Mouse (Mus musculus): ENCODE measurements around the gene Pde9a. TPM values are rescaled to one million over a fixed set of nuclear protein-coding genes. Genes with fewer than 3 reads are reported as not detected.
A peak's percentile ranks its signal among the peaks of the same experiment; 100 is the strongest.

Gene Pde9a
- total RNA-seq, 2 experiments from 2014 or later: 48.2 to 49.8 TPM

DNA sequence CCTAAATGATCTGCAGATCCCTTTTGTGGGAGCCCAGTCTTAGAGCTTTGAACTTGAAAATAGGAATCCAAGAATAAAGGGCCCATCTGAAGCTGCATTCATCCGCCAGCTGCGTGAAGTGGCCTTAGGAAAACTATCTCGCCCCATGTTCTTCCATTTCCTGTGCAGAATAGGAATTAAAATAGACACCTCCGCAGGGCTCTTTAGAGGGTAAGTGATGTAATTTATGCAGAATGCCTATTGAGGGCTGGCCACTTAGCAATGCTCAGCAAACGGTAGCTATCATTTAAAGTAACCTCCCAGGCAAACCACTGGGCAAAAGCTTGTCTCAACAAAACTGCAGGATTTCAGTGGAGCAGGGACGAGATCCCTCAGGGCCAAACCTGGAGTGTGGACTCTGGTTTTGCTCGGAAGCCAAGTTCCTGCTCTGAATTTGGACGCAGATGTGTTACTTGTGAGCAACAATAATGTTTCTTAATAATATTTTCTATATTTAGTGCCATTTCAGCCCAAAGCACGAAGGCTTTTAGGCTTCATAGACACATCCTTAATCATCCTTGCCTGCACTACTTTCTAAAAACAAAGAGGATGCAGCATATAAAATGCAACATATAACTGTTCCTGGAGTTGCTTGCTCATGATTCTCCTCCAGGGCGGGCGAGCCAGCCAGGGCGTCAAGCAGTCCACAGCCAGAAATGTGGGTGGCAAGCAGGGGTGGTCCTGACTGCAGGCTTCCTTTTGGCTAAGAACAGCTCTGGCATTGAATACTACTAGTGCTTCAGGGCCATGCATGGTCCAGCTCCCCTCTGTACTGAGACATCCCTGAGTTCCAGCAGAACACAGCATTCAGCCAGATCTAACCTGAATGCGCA is 40.1 kb downstream of the Pde9a start:
- intact Hi-C loops (cut with DNase I): no loop called here

GRCm38 (mm10) chr17:31429402-31429801 is 43.4 kb downstream of the Pde9a start:
- DNase-seq: no peak
- intact Hi-C loops (cut with DNase I): no loop called here

More for the DNA sequence above, 40.1 kb downstream of the Pde9a start:
- no peak for DNase-seq

GRCm38 (mm10) chr17:31432878-31433281 is 46.9 kb downstream of the Pde9a start:
- no peak for DNase-seq
- intact Hi-C loops (cut with DNase I): no loop called here

DNA sequence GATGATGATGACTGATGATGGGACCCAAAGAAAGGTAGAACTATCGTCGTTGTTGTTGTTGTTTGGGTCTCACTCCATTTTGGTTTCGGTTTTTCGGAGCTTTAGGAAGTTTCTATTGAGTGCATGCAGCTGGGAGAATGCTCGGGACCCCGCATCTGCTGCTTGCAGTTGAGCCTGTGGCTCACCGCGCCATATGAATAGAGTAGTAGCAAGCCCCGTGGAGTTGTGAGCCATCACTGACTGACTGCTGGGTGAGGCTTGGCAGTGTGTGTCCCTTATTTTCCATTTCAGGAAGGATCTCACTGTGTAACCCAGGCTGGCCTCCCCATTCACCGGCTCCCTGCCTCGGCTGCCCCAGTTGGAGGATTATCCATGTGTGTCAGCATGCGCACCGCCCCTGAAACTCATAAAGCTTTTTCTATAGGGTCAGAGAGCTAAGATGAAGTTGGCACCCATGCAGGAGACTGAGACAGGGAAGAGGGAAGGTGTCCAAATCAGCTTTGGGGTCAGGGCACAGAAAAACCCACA is 47.5 kb downstream of the Pde9a start:
- intact Hi-C loops (cut with DNase I): no loop called here
- no peak for DNase-seq

DNA sequence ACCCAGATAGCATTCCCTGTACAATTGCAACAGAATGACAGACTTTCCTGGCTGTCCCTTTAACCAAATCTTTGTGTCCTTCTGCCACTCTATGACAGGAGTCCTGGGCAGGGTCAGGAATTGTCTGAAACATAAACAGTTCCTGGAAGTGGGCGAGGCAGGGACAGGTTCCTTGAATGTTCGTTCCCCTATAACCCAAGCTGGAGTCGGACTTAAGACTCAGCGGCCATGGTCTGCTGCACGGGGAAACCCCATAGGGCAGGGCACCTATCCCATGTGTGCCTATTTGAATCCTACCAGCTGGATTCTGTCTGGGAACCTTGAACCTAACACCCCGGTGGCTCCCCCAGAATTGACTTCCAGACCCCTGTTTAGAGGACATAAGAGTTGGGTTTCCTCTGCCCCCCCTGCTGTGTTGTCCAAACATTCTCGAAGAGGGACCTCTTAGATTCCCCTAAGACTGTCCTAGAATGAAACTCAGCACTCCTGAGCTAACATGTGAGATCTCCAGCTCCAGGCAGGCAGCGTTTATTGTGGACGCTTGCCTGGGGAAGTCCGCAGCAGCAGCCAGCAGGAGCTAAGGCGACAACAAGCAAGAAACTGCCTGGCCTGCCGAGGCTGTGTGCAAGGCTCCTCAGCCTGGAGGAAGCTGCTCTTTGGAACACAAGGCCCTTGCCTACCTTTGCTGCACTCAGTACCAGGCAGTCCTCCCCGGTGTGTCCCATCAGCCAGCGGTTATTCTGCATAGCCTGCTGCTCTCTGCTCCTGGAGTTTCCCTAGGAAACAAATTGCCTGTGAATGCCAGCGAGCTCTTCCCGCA is 48.2 kb downstream of the Pde9a start:
- no peak for DNase-seq
- intact Hi-C loops (cut with DNase I): no loop called here

GRCm38 (mm10) chr17:31434825-31435325 is 48.9 kb downstream of the Pde9a start:
- DNase-seq: no peak
- intact Hi-C loops (cut with DNase I): no loop called here

DNA sequence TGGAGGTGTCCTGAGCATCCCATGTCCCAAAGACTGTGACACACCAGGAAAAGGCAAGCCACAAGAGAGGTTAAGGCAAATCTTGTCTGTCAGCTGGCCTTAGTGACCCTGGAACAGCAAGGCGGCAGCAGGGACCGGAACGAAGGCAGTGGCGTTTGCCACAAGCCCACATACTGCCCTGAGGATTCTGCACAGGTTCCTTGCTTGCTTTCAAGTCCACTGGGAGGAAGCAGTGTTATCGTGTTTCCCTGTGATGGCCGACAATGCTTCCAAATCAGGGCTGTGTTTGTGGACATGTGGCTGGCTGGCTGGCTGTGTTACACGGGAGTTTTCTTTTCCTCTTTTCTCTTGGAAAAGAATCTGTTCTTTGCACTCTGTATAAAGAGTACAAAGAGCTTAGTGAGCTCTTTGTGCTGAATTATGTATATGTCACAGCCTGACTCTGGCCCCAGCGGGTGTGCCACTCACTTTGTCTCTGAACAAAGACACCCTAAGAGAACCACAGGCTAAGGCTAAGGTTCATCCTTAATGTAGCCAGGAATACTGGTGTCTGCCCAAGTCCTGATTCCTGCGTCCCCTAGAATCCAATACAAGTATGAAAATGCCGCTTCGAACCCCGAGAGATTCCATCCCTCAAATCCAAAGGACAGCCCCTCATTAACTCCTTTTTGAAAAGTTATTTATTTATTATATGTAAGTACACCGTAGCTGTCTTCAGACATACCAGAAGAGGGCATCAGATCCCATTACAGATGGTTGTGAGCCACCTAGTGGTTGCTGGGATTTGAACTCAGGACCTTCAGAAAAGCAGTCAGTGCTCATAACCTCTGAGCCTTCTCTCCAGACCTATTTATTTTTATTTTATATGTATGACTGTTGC is 50.2 kb downstream of the Pde9a start:
- intact Hi-C loops (cut with DNase I): no loop called here
- DNase-seq: no peak

DNA sequence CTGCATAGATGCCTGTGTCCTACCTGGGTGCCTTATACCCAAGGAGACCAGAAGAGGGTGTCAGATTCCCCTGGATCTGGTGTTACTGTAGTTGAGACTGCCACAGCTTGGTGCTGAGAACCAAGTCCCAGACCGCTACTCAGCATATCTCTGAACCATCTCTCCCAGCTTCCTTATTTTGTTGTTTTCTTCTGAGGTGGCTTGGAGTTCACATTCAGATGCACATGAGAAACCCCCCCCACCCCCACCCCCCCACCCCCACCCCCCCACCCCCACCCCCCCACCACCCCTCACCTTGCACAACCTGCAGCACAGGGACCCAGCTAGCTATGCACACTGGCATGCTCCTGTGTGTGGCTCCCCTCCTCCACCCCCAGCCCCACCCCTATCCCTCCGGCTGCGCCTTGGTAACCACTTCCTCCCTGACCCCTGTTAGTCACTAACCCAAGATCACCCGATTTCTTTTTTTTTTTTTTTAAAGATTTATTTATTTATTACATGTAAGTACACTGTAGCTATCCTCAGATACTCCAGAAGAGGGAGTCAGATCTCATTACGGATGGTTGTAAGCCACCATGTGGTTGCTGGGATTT is 50.9 kb downstream of the Pde9a start:
- intact Hi-C loops (cut with DNase I): no loop called here
- no peak for DNase-seq

GRCm38 (mm10) chr17:31437482-31437881 is 51.5 kb downstream of the Pde9a start:
- intact Hi-C loops (cut with DNase I): no loop called here
- no peak for DNase-seq

DNA sequence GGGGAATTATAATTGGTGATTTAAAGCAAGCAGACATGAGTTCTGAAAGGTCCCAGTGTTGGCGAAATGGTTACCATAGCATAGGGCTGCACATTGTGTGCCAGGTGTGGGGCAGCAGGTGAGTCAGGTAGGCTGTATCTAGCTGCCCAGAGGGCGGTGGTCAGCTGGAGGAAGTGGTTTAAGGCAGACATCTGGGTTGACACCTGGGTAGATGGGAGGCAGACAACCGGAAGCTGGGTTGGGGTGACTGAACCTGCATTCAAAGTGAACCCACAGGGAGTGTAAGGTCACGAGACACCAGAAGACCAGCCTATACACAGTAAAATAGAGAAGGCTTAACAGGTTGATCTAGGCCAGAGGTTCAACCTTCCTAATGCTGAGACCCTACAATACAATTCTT is 54.0 kb downstream of the Pde9a start:
- intact Hi-C loops (cut with DNase I): loop anchor here (5.0 kb wide), 1 partner anchor 53 kb away; the partner anchor contains the start of gene Pde9a
- DNase-seq: no peak

GRCm38 (mm10) chr17:31442513-31442912 is 56.5 kb downstream of the Pde9a start:
- DNase-seq: no peak
- intact Hi-C loops (cut with DNase I): loop anchor here (5.0 kb wide), 1 partner anchor 55 kb away; the partner anchor contains the start of gene Pde9a

DNA sequence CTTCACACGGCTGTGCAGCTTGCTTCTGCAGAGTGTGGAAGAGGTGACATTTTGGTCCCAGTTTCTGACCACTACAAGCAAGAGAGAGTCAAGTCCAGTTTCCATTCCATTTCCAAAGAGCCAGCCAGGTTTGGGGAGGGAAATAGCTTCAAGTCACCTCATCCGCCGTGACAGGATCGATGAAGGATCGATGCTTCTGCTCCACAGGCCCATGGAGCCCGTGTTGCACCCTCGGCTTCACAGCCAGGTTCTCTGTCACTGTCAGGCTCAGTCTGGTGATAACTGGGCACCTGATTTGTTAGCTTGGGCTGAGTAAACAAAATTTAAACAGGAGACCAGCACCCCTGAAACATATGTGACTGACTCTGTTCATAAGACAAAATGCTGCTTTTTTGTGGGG is 58.2 kb downstream of the Pde9a start:
- intact Hi-C loops (cut with DNase I): loop anchor here (5.0 kb wide), 1 partner anchor 57 kb away; the partner anchor contains the start of gene Pde9a
- no peak for DNase-seq

DNA sequence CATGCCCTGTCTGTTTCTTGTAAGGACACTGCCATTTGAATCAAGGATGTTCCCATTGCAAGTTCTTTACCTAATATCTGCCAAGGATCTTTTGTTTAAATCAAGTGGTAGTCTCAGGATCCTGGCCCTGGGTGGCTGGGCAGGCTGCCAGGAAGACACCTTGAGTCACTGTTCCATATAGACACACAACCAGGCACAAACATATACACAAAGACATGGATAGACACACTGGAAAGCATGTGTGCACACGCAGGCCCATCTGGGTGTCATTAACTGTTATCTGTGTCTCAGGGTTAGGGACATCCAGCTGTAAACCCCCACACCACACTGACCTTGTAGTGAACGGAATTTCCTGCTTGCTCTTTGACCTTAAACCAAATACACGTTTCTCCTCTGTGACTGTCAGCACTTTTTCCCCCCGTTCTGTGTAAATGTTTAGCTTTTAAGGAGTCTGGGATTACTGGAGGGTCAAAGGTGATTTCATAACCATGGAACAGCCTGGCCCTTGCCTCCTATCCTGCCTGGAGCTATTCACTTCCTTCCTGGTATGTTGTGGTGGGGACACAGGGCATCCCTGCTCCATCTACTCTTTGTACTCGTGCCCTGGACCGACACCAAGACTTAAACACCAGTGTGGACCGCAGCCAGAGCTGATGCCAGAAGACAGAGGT is 59.2 kb downstream of the Pde9a start:
- intact Hi-C loops (cut with DNase I): no loop called here
- no peak for DNase-seq

DNA sequence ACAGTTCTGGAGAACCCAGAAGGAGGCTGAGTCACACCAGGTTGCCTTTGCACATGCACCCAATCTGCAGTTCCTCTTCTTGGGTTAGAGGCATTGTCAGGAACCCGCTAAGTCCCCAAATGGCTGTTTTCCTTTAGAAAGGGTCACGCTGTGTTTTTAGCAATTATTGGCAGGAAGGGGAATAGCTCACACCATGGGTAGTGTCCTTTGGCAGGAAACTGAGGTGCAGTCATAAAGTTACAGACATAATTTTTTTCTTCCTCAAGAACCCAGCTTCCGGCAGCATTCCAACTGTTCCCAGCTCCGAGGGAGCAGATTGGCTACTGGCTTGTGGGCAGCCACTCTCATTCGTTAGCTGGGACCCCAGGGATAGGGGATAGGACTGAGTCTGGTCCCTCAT is 61.8 kb downstream of the Pde9a start:
- intact Hi-C loops (cut with DNase I): no loop called here
- DNase-seq: no peak

DNA sequence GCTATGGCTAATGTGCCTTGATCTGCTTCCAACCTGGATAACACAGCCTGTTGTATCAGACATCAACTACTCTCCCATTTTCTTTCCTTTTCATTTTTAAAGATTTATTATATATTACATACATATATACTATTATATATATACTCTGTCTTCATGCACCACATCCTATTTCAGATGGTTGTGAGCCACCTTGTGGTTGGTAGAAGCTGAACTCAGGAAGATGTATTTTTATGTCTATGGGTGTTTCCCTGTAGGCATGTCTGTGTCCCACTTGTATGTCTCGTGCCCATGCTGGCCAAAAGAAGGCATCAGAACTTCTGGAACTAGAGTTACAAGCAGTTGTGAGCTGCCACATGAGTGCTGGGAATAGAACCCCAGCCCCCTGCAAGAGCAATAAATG is 62.5 kb downstream of the Pde9a start:
- DNase-seq: no peak
- intact Hi-C loops (cut with DNase I): no loop called here

- intact Hi-C loops (cut with DNase I): no loop called here
Observed at GRCm38 (mm10) chr17:31450206-31450605, 64.2 kb downstream of the Pde9a start.

DNA sequence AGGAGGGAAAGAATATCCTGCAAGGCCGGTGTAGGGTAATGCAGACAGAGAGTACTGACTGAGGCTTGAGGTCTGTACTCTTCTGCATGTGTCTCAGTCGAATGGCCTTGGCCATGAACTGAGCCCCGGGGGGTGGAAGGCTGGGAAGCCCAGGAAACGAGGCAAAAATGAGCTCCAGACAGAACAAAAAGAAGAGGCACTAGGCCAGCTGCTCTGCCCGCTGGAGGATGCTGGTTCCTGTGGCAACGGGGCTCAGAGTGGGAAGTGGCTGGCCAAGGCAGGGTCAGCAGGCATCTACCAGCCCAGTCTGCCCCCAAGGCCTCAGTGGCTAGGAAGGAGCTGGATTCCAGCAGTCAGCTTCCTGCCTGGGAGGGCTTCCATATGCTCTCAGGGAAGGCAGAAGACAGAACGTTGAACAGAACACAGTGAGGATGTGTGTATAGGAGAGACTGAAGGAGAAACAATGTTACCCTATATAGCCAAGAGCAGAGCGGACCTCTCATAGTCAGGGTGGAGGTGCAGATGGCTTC is 65.2 kb downstream of the Pde9a start:
- intact Hi-C loops (cut with DNase I): no loop called here
- peak; percentile 86 for DNase-seq

More at GRCm38 (mm10) chr17:31450206-31450605, 64.2 kb downstream of the Pde9a start:
- DNase-seq: peak; percentile 88

GRCm38 (mm10) chr17:31452816-31453215 is 66.8 kb downstream of the Pde9a start:
- intact Hi-C loops (cut with DNase I): no loop called here
- no peak for DNase-seq

- intact Hi-C loops (cut with DNase I): no loop called here
- DNase-seq: no peak
Observed at GRCm38 (mm10) chr17:31453476-31453875, 67.5 kb downstream of the Pde9a start.
